Mouse (Mus musculus) limb, embryonic 15.5 days (tissue): ENCODE data around the gene Hist1h4m. TPM values are rescaled to one million over a fixed set of nuclear protein-coding genes. Genes with fewer than 3 reads are reported as not detected.
A peak's percentile ranks its signal among the peaks of the same experiment; 100 is the strongest.
"Not testable (repeated sequence)": the region's sequence is repeated elsewhere in the genome, so short reads cannot be mapped to it uniquely, and the experiment has no call there.

ENCODE experiments used
- ATAC-seq: fragments of 200-750 bp; cut with Nextera tagmentation; 2 replicates; pipeline ENCODE4 v1.8.0; 2017; ENCODE audit warnings: low read depth, moderate TSS enrichment; ENCODE audit not compliant: insufficient number of reproducible peaks, low FRiP score, low TSS enrichment
- H3K27ac ChIP-seq: fragments of 300-500 bp; sonication (generic); 2 replicates; pipeline ENCODE4 v1.5.1; 2015; ENCODE audit warnings: moderate library complexity, mild to moderate bottlenecking, inconsistent platforms
- H3K27me3 ChIP-seq: fragments of 300-500 bp; sonication (generic); 2 replicates; pipeline ENCODE4 v1.6.1; 2015; ENCODE audit warnings: inconsistent platforms
- H3K36me3 ChIP-seq: fragments of 300-500 bp; sonication (generic); 2 replicates; pipeline ENCODE4 v1.6.1; 2015; ENCODE audit warnings: inconsistent platforms
- H3K4me1 ChIP-seq: fragments of 300-500 bp; sonication (generic); 2 replicates; pipeline ENCODE4 v1.6.1; 2015; ENCODE audit warnings: inconsistent platforms
- H3K4me2 ChIP-seq: fragments of 300-500 bp; sonication (generic); 2 replicates; pipeline ENCODE4 v1.6.1; 2015; ENCODE audit warnings: mild to moderate bottlenecking, inconsistent platforms
- H3K4me3 ChIP-seq: fragments of 300-500 bp; sonication (generic); 2 replicates; pipeline ENCODE4 v1.5.1; 2015; ENCODE audit warnings: mild to moderate bottlenecking, inconsistent platforms
- H3K9ac ChIP-seq: fragments of 300-500 bp; sonication (generic); 2 replicates; pipeline ENCODE4 v1.6.1; 2015; ENCODE audit warnings: inconsistent platforms
- H3K9me3 ChIP-seq: fragments of 300-500 bp; sonication (generic); 2 replicates; pipeline ENCODE4 v1.6.1; 2016; ENCODE audit warnings: inconsistent platforms
- WGBS: fragments of 180-500 bp; shearing (Covaris S2); methylation state at CpG from one replicate; pipeline ENCODE4 v1.1.7; 2015; 5-methylcytosine and 5-hydroxymethylcytosine counted together
- polyA plus RNA-seq: library from polyadenylated mRNA; unstranded; fragments of >200 nt; fragmentation: Nextera tagmentation; extraction: Ambion mirVana; gene quantifications from 2 replicates; pipeline ENCODE4 v1.2.1, GENCODE M21; 2015

The Hist1h4m gene
- polyA plus RNA-seq, 1 experiment from 2014 or later = not detected

DNA sequence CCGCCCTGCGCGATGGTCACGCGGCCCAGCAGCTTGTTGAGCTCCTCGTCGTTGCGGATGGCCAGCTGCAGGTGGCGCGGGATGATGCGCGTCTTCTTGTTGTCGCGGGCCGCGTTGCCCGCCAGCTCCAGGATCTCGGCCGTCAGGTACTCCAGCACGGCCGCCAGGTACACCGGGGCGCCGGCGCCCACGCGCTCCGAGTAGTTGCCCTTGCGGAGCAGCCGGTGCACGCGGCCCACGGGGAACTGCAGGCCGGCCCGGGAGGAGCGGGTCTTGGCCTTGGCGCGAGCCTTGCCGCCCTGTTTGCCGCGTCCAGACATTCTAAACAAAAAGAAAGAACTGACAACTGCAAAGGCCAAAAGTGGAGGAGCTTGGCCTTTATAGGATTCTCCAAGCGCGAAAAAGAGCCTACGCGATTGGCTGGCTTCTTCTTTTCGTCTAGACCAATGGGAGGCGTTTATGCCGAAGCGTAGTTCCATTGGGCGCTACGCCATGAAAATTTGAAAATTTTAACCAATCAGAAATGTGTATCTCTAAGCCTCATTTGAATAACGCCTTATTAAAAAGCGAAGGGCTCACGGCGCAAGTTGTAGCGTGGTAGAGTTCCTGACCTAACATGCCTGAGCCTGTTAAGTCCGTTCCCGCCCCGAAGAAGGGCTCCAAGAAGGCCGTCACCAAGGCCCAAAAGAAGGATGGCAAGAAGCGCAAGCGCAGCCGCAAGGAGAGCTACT lies 24.5 kb upstream of the Hist1h4m start, which contains the start of the genes Hist1h2an and Hist1h2bp:
Gene Hist1h2an (minus strand): TSS at position 320 of the 731 bp plus-strand sequence.
Gene Hist1h2bp (plus strand): TSS at position 563 of the 731 bp plus-strand sequence.
- ATAC-seq = peak; percentile 93
- H3K9me3 ChIP-seq, H3K36me3 ChIP-seq, H3K9ac ChIP-seq, H3K27me3 ChIP-seq: not testable (repeated sequence)
- peaks cover 25% of the 10 kb centered on the region for H3K4me1 ChIP-seq
- peak within 1 kb of the TSS; percentile 38 for H3K4me3 ChIP-seq
- peak within 1 kb of the TSS; percentile 83 for H3K27ac ChIP-seq
- peak within 1 kb of the TSS; percentile 53 for H3K4me2 ChIP-seq
- under 1% methylated on average over 37 of the region's 63 CpGs for WGBS

DNA sequence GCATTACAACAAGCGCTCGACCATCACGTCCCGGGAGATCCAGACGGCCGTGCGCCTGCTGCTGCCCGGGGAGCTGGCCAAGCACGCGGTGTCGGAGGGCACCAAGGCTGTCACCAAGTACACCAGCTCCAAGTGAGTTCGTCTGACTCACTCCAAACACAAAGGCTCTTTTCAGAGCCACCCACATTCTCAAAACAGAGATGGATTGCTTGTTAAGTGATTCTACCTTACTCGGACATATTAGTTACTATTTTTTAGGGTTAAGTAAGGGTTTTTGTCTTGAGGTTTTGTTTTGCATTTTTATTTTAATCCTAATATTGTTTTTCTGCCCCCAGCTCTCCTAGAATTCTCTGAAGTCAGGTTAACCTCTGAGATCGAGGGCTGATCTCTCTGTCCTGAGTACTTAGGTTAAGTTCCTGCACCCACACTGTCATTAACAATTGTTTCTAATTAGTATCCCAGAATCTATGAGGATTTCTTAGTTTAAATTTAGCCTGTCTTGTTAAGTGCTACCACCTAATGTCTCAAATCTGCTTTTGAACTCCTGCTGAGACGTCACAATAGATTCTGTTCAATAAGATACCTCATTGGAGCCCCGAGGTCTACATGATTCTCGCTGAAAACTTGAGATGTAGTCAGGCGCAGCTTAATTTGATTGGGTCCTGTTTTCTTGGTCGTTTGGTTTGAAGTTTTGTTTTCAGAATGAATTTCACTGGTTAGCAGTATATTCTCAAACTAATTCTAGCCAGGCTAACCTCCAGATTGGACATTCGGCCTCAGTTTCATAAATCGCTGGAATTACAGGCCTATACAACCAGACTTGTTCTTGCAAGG lies 23.6 kb upstream of the Hist1h4m start:
- Histone ChIP-seq H3K4me1 (peaks cover 20% of the 10 kb centered on the region), H3K4me2 (peak overlapping the region; percentile 53), H3K9ac (no peak overlapping the region), H3K9me3 (no peaks in the 10 kb centered on the region), H3K27ac (peak overlapping the region; percentile 71), H3K4me3 (peak overlapping the region; percentile 38), H3K27me3 (no peaks in the 10 kb centered on the region), H3K36me3 (no peaks in the 10 kb centered on the region)
- ATAC-seq = no peak
- 15% methylated on average over 17 of the region's 21 CpGs for WGBS

DNA sequence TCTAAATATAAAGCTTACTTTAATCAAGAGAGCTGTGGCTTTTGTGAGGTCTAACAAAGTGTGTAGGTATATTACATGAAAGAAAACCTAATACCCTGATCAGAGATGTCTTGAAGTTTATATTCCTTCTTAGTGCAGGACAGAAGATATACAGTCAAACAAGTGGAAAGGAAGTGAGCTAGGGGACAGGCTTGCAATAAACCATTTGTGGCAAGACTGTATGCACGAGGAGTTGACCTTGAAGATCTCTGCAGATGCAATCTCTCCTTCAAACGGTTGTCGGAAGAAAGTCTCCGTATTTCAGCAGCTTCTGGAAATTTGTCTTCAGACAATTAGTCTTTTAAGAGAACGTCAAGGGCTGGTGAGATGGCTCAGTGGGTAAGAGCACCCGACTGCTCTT lies 21.6 kb upstream of the Hist1h4m start:
- H3K4me1 ChIP-seq = peaks cover 11% of the 10 kb centered on the region
- H3K4me2 ChIP-seq = no peak overlapping the region
- H3K9me3 ChIP-seq = no peaks in the 10 kb centered on the region
- no peak for ATAC-seq
- no peak overlapping the region for H3K4me3 ChIP-seq
- no peaks in the 10 kb centered on the region for H3K27me3 ChIP-seq
- H3K27ac ChIP-seq = no peak overlapping the region
- no peaks in the 10 kb centered on the region for H3K36me3 ChIP-seq
- WGBS = 65% methylated on average over 6 of the region's 6 CpGs
- no peak overlapping the region for H3K9ac ChIP-seq

DNA sequence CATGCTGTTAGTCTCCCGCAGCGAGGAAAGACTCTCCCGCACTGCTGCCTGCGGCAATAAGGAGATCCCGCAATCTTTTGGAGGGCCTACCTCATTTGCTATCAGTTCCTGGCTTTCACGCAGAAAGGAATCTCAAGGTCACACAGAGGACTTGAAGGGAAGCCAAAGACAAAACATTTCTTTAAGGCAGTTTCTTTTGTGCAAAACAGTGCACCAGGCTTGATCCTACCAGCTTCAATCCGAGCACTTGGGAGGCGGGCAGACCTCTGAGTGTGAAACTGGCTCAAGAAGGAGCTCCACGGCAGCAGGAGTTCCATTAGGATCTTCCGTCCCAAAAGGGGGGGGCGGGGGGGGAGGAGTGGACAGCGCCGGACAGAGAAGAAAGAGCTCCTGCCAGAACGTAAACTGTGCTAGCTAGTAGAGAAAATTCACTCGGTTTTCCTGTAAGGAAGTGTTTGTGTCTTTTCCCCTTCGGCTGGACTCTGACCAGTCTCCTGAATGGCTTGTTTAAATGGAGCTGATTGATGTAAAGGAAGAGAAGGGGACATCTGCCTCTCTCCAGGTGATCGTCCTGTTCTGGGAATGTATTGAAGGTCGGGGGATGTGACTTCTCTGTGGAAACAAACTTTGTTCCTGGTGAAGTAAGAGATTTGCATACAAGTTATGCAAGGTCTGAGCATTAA lies 20.8 kb upstream of the Hist1h4m start:
- Histone ChIP-seq H3K4me3 (peak overlapping the region; percentile 8), H3K27ac (no peak overlapping the region)

DNA sequence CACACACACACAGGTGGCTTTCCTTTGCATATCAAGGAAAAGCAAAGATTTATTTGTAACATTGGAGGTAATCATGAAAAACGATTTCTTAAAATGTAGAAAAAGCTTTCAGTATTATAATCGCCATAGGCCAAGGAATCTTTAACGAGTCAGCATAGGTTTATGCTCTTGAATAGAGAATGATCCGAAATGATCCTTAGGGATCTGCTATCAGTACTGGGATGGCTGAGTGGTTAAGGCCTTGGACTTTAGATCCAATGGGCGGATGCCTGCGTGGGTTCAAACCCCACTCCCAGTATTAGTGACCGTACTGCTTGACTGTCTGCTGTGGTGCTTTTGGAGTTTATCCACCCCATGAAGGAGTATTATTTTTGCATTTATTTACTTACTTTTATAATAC lies 16.0 kb upstream of the Hist1h4m start:
- Histone ChIP-seq H3K27ac (no peak overlapping the region), H3K4me2 (no peak overlapping the region), H3K27me3 (no peaks in the 10 kb centered on the region), H3K4me3 (no peak overlapping the region), H3K9me3 (no peaks in the 10 kb centered on the region), H3K9ac (no peak overlapping the region), H3K4me1 (peaks cover 4% of the 10 kb centered on the region), H3K36me3 (no peaks in the 10 kb centered on the region)
- no peak for ATAC-seq
- 87% methylated on average over 7 of the region's 7 CpGs for WGBS

More for the DNA sequence above, 20.8 kb upstream of the Hist1h4m start:
- 10% methylated on average over 18 of the region's 18 CpGs for WGBS
- no peaks in the 10 kb centered on the region for H3K9me3 ChIP-seq
- 0 out of 2 replicates have a peak overlapping the region, but pooled peaks have one; percentile 18 for H3K9ac ChIP-seq
- peaks cover 11% of the 10 kb centered on the region for H3K4me1 ChIP-seq
- no peak for ATAC-seq
- no peaks in the 10 kb centered on the region for H3K27me3 ChIP-seq
- peak overlapping the region; percentile 35 for H3K4me2 ChIP-seq
- H3K36me3 ChIP-seq = no peaks in the 10 kb centered on the region

DNA sequence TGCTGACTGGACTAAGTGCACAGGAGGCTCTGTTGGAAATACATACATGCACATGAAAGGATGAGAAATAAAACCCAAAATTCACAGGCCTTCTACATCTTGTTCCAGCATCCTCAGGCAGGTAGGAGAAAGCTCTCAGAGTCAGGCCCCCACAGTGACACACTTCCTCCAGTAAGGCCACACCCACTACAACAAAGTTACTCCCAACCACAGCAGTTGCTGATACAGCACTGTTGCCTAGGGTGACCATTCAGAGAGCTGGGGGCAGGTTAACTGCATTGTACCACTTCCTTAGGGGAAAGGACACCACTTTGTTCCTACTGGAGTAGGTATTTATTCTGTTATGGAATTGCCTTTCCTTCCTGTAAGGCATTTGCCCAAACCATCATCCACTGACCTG lies 14.4 kb upstream of the Hist1h4m start:
- H3K9me3 ChIP-seq, H3K36me3 ChIP-seq, H3K4me1 ChIP-seq, H3K9ac ChIP-seq, H3K27me3 ChIP-seq, H3K4me3 ChIP-seq, H3K4me2 ChIP-seq, ATAC-seq, H3K27ac ChIP-seq: not testable (repeated sequence)

DNA sequence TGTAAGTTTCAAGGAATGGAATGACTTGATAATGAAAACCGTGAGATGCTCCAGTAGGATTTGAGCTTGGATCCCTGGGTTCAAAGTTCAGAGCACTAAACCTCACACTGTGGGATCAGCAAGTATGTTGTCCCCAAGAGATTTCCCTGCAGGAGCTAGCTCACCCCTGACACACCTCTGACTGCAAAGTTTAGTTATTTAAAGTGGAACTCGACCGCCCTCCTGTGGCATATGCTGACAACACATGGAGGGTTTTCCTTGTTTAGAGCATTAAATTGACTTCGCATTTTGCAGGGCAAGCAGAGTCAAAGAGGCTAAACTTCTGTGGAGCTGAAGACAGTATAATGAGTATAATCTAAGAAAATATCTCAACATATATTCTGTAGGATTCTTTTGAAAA lies 8.5 kb upstream of the Hist1h4m start:
- H3K4me3 ChIP-seq, H3K4me1 ChIP-seq, H3K27me3 ChIP-seq, H3K27ac ChIP-seq, H3K4me2 ChIP-seq, H3K36me3 ChIP-seq, H3K9me3 ChIP-seq, H3K9ac ChIP-seq: not testable (repeated sequence)
- WGBS = no CpG with 5 or more reads among the region's 4 CpGs
- peak; percentile 14; the same call in 1 of the 2 replicates for ATAC-seq

DNA sequence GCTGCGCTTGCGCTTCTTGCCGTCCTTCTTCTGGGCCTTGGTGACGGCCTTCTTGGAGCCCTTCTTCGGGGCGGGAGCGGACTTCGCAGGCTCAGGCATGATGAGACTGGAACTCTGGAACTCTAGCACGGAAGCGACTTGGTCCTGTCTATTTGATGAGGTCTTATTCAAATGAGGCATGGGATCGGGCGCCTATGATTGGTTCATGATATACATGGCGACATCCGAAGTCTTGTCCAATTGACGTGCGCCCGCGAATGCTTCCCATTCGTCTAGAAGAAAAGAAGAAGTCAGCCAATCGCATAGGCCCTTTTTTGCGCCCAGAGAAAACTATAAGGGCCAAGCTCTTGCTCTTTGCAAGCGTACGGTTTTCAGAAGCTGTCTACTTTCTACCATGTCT lies 1.5 kb upstream of the Hist1h4m start, which contains the start of the genes Hist1h2bq and Hist1h2ao:
Gene Hist1h2bq (minus strand): TSS at position 125 of the 400 bp plus-strand sequence.
Gene Hist1h2ao (plus strand): TSS at position 393 of the 400 bp plus-strand sequence.
- H3K4me1 ChIP-seq, H3K9me3 ChIP-seq, H3K27ac ChIP-seq, H3K4me3 ChIP-seq, H3K4me2 ChIP-seq, H3K36me3 ChIP-seq, H3K9ac ChIP-seq, H3K27me3 ChIP-seq: not testable (repeated sequence)
- peak; percentile 96 for ATAC-seq
- no CpG with 5 or more reads among the region's 23 CpGs for WGBS

DNA sequence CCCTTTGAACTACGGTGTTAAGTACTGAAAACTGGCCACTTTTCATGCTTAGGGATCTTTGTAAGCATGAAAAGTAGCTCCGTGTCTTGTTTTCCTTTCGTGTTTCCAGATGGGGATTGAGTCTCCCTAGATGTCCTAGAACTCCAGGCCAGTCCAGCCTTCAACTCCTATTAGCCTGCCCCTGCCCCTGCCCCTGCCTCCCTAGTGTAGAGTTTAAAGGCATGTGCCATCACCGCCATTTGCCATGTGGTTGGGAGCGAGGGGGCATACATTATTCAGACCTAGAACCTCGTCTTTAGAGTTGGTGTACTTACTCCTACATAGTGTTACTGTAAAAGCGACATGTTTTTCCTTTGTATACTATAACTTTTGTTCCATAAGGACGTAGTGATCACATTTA lies 472 bp upstream of the Hist1h4m start:
- ATAC-seq, H3K9ac ChIP-seq, H3K27ac ChIP-seq, H3K4me1 ChIP-seq, H3K36me3 ChIP-seq, H3K27me3 ChIP-seq, H3K4me3 ChIP-seq, H3K9me3 ChIP-seq, H3K4me2 ChIP-seq: not testable (repeated sequence)
- WGBS = no CpG with 5 or more reads among the region's 8 CpGs

DNA sequence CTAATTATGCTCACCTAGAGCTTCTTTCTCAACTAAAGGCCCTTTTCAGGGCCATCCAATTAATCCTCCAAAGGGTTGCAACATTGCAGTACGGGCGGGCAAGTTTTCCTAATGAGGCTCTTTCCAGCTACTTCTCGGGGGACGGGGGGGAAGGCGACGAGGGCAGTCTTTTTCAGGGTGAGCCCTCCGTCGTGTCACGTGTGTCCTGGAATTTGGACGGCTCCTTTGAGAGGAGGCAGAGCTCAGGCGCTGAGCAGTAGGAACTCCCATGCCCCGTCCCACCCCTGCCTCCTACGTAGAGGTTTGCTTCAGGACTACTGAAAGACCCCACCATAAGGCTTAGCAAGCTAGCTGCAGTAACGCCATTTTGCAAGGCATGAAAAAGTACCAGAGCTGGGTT lies 546 bp downstream of the Hist1h4m start:
- peak overlapping the region; percentile 33 for H3K4me2 ChIP-seq
- 0% methylated on average over 14 of the region's 14 CpGs for WGBS
- peak overlapping the region; percentile 19 for H3K4me3 ChIP-seq
- not testable (repeated sequence) for H3K9ac ChIP-seq, H3K36me3 ChIP-seq, H3K27me3 ChIP-seq, H3K9me3 ChIP-seq, H3K4me1 ChIP-seq, H3K27ac ChIP-seq
- ATAC-seq = peak; percentile 40; the same call in 1 of the 2 replicates

DNA sequence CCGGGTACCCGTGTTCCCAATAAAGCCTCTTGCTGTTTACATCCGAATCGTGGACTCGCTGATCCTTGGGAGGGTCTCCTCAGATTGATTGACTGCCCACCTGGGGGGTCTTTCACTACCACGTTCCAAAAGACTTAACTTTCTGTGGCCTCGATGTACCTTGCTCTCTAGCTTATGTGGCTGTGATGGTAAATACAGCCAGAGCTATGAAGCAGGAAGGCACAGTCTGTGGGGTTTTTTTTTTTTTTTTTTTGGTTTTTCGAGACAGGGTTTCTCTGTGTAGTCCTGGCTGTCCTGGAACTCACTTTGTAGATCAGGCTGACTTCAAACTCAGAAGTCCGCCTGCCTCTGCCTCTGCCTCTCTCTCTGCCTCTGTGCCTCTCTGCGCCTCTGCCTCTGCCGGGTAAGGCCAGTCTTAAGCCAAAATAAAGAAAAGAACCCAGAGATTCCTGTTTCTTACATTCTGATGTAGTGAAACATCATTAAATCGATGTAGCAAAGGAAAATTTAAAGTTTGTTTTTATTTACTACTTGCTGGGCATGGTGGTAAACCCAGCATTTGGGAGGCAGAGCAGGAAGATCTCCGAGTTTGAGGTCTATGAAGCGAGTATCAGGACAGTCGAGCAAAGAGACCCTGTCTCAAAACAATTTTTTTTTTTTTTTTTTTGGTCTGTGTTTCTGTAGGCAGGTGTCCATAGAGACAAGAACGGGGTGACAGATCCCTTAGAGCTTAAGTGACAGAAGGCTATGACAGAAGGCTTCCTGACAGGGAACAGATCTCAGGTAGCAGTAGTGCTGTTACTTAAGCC lies 8.7 kb downstream of the Hist1h4m start:
- not testable (repeated sequence) for H3K4me1 ChIP-seq, H3K9ac ChIP-seq, H3K36me3 ChIP-seq, H3K4me2 ChIP-seq, H3K27ac ChIP-seq, ATAC-seq, H3K4me3 ChIP-seq, H3K27me3 ChIP-seq, H3K9me3 ChIP-seq
- WGBS = 73% methylated on average over 8 of the region's 16 CpGs
